Mouse (Mus musculus) heart, postnatal 25 days (tissue): ENCODE results near the gene Asic2. TPM values are rescaled to one million over a fixed set of nuclear protein-coding genes. Genes with fewer than 3 reads are reported as not detected.

ENCODE experiments used
- DNase-seq: peaks from one replicate; pipeline ENCODE4 v3.0.0; 2022; ENCODE audit warnings: low spot score
- intact Hi-C: fragments of 180-260 bp; cut with DNase I; formaldehyde crosslinking; loops from one replicate; pipeline ENCODE4 v1.15.1; 2025
- total RNA-seq, 2 experiments: library from RNA; stranded (reverse); gene quantifications; 2 replicates each; pipeline ENCODE4 v1.2.3; 2021

Asic2 gene
- total RNA-seq, 2 experiments from 2014 or later = not detected

DNA sequence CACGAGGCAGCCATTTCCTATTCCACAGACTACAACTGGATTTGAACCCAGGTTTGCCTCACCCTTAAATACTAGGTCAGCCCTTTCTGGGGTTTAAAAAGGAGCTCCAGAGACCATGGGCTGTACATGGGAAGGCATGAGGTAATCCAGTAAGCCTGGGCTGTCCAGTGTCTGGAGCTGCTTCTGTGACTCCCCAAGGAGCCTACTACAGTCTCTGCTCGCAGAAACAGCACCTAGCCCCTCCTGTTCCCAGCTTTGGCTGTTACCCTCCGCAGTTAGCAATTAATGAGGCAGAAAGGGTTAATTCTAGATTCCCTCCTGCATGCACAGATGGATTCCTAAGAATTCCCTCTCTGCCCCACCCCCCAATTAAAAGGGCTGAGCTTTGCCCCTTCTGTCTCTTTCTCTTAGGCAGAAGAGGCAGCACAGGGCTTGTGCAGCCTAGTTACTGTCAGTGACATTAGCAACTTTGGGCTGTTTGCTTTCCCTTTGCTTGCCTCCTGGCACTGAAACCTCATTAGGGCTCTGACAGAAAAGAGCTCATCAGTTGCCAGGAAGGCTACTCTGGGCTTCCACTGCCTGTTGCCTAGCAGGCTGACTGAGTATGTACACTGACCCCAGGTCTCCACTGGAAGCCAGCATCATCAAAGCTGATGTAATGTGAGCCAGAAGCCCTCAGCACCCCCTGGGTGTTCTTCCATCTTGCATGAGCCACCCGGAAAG, 107.8 kb downstream of the Asic2 start, which contains the start of gene 5530401A14Rik:
TSS of gene 5530401A14Rik (plus strand) at position 424 of the 723 bp plus-strand sequence.
- intact Hi-C loops = no loop called here
- no peak for DNase-seq

DNA sequence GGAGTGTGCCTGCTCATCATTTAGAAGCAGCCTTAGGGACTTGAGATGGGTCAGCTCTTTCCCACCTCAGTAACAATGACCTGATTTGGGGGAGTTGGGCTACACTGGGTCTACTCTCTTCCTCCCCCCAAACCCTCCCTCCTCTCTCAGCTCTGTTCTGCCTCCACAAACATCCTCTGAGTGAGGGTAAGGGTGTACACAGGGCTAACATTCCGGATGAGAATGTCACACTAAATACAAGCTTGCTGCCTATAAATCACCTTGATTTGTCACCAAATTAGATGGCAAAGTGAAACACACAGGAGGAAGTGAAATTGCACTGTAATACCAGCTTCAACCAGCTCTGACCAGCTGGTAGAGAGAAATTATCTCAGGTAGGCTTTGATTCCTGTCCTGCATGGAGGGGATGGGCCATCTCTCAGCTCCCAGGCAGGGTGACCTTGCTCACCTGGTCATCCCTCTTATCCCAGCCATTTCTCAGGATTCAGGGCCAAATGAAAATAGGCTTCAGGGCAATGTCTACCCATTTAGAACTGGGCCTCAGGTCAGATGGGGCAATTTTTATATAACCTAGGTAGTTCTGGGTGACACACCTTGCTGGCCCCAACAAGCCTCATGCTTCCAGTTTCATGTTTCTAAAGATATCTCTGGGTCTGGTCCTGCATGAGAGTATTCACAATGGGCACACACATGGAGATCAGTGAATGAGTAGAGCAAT, 120.3 kb downstream of the Asic2 start:
- no peak for DNase-seq
- intact Hi-C loops = no loop called here

DNA sequence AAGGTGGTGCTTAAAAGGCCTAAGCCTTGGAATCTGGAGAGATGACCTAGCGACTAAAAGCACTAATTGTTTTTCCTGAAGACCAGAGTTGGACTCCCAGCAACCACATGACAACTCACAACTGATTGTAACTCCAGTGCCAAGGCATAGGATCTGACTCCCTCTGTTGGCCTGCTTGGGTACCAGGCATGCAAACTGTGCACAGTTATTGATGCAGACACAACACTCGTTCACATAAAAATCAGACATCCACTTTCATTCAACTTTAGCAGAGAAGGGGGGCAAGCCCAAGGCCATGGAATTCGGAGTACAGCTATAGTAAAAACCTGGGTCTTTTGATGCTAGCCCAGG, 122.6 kb downstream of the Asic2 start:
- no peak for DNase-seq
- intact Hi-C loops = no loop called here

DNA sequence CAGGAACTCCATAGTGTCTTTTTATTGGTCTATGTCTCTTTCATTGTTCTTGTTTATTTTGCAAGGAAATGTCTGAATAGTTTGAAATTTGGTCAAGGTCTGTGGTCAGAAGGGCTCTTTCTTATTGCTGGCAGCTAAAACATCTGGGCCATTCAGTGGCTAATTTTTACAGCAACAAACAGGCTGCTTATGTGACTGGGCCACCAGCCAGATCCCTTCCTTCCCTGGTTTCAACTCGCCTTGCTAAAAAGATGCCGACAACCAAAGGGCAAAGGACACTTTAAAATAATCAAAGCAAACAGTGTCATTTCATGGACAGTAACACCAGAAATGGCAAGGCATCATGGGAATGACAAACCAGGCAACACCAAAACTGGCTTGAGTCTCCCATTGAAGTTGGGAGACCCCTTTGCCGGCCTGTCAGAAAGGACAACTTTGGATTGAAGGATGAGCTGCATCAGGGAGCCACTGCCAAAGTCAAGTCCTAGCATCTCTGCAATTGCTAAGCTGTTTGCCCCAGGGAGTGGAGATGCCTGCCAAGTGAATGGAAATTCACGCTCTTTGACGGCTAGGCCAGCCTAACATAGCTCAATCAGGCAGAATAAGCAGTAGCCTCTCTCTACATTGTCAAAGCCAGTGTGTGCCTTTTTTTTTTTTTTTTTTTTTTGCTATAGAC, 123.1 kb downstream of the Asic2 start:
- no peak for DNase-seq
- intact Hi-C loops = no loop called here

DNA sequence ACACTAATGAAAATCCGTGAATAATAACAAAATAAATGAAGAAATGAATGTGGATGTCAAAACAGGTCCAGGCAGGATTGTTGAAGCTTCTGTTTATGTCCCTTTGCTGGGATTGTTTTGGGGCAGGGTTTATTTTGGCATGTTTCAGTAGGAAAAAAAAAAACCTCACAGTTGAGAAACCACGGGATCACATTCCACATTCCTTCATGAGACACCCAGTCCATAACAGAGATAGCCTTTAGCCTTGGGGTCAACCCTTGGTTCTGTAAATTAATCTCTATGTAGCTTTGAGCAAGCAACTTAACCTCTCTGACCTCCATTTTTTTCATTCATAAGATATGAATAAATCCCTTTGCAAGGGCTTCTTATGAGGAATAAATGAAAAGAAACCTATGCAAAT, 127.3 kb downstream of the Asic2 start:
- intact Hi-C loops = no loop called here
- DNase-seq = no peak

DNA sequence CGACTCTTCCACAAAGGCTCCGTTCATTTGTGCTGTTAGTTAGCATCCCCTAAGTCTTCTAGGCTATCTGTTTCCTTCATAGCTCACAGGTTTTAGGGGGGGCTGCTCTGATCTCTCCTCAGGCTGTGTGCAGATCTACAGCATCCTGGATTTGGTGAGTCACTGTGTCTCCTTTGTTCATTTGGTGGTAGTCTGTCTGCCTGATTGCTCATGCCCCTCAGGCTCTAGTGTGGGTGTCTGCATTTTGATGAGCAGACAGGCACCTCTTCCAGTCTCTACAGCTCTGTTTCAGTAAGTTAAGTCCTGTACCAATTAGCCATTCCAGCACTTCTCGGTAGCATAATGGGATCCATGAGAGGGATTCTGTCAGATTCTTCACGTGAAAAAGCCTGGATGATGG, 129.8 kb downstream of the Asic2 start:
- DNase-seq = no peak
- intact Hi-C loops = no loop called here

DNA sequence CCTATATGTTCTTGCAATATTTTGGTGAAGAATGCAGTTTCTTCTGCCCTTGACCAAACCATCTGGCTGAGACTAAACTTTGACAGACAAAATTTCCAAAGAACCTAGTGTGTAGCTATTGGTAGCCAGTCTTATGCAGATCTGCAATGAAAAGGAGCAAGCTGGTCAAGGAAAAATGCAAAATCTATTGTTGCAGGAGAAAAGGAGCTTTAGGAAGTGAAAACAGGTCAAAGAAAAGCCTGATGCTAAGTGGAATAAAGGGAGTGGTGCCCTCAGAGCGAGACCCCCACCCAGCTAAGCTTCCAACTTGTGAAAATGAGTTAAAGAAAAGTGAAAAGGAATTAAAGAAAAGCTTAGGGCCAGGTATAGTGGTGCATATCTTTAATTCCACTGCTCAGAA, 135.9 kb downstream of the Asic2 start:
- intact Hi-C loops = no loop called here
- no peak for DNase-seq

DNA sequence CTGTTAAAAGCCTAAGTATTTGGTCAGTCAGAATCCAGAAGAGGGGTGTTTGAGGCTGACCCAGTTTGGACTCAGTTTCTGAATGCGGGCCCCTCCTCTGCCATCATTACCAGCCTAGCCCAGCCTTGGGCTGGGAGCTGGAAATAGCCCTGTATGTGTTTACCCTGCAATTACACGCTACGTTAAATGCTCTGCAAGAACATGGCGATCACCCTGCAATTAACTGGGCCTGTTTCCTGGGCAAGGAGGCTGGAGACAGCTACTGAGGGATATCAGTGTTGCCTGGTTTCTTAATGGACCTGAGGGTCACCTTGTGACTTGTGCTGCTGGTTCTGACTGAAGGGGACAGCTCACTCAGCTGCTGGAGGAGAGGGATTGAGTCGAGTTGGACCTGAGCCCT, 151.7 kb downstream of the Asic2 start:
- intact Hi-C loops = no loop called here
- DNase-seq = no peak

DNA sequence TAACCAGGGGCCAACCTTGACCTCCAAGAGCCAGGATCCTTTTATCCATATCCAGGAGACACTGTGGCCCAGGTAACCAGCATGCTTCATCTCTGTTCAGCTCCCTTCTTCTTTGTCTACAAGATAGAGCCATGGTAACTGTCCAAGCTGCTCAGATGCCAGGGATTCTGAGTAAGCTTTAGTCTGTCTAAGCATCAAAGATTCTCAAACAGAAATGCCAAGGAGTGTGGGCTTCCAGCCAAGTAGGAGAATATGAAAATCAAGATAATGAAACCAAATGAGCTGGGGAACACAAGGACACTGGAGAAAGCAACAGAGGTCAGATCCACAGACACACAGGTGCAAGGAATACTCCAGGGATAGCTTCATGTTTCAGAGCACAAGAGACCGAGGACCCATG, 153.4 kb downstream of the Asic2 start:
- DNase-seq = no peak
- intact Hi-C loops = no loop called here

DNA sequence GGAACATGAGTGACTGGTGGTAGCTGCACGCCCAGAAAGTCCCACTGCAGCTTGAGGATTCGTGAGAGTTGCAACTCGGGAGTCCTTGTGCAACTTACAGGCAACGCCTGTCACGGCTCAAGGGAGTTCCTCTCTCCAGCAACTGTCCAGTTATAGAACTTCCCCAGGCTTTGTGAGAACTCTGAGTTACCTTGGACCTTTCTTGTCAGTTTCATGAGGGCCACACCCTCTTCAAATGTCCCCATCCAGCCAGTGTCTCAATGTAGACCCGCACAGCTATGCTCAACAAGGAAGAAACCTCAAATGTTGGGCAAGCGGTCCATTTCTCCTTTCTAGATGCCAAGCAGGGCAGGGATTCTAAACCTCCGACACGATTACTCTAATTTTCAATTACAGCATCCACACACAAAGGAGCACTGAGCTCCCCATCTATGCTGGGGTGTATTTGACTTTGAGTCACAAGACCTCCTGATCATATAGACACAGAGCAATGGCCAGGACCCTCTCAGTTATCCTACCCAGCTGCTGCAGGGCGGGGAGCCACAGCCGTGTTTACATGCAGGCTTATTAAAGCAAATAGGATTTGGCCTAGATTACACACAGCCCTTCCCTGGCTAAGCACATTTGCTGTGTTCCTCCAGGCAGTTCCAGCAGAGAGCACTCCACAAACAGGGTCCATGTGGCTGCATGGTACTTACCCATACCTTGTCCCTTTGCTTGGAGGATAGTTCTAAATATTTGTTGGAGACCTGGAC, 161.2 kb downstream of the Asic2 start:
- intact Hi-C loops = no loop called here

DNA sequence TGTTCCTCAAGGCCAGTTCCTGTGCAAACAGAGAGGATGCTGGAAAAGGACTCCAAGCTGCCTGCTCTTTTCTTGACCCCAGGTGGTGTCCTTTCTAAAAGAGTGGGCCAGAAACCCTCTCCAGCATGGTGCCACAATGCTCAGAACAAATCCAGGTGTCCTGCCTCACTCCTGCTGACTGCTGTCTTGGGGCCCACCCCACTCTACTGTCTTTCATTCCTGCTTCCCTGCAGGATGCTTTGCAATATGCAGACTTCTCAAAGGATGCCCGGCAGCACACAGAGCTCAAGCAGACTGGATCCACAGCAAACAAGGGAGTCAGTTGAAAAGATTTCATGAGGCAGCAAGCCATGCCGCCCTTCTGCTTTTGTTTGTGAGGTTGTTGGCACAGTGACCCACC, 164.7 kb downstream of the Asic2 start:
- intact Hi-C loops = no loop called here
- DNase-seq = no peak

More for the DNA sequence above, 161.2 kb downstream of the Asic2 start:
- DNase-seq = no peak

DNA sequence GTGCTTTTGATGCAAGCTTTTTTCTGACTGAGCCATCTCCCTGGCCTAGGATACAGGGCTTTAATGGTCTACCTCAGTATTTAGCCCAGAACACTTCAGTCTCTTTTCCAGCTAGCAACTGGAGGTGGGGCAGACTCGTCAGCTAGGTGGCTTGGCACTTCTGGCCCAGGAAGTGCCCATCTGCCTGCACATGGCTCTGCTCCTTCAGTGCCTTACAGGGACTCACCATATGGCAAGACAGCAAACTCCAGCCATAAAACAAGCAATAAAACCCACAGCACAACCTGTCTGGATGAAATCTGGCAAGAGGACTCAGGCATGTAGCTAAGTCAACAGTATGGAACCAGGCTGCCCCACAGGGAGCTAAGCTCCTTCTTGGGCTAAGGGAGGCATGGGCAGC, 165.6 kb downstream of the Asic2 start:
- no peak for DNase-seq
- intact Hi-C loops = no loop called here

DNA sequence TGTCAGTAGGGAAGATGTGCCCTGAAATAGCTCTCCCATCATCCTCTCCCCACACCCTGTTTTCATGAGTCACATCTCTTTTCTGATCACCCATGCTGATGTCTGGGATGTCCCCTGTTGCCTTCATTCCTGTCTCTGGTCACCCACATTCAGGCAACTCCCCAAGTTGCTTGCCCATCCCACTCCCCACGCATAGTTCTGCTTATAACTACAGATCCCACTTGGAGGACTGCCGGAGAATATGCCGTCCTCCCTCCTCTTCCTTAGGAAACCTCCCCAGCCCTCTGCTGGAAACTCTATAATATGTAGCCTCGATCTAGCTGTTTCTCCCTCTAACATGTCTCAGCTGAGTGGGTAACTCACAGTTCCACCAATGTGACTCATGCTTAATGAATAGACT, 167.4 kb downstream of the Asic2 start:
- DNase-seq = no peak
- intact Hi-C loops = no loop called here

DNA sequence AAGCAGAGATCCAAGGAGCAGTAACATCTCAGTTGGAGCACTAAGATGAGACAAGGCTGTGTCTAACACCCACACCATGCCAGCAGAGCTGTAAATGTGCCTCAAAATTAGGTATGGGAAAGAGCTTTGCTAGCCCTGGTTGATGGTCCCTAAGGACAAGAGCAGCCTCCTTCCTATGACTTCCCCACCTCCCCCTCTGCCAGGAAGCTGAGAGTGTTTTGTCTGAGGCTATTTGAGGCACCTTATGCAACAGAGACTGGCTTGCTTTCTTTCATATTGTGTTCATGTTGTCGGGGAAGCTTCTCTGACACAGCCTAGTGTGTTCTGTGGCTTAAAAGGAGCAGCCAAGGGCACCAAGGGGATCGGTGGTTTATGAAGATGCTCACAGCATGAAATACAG, 174.7 kb downstream of the Asic2 start:
- intact Hi-C loops = no loop called here
- no peak for DNase-seq

DNA sequence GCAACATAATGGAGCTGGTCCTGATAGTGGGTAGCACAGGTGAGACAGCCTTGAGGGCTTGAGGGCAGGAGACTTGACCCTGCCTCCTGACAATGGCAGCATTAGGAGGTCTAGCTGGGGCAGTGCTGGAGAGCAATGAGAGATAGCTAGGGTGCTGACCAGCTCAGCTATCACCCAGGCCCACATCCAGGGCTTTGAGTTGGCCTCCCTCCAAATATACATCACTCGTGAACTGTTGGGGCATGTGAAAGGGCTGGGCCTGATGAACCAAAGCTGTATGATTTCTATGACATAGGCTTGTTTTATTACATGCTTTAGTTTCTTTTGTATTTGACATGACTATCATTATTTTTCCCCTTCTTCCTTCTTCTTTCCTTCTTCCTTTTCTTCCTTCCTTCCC, 176.7 kb downstream of the Asic2 start:
- no peak for DNase-seq
- intact Hi-C loops = no loop called here

DNA sequence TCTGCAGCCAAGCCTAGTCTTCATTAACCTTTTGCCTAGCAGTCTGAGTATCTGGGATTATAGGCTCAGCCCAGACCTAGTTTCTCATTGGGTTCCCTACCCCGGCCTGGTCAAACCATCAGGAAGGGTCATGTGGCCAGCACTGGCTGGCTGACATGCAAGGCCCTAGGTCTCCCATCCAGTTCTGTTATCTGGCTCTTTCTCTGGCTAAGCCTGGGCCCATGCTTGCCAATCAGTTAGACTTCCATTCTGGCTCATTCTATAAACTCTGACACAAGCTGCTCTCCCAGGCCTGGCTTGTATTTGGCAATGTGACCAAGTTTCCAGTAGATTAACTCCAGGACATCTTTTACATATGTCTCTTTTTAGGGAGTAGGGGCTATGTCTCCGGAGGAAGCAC, 187.7 kb downstream of the Asic2 start:
- intact Hi-C loops = no loop called here
- DNase-seq = peak; percentile 40

DNA sequence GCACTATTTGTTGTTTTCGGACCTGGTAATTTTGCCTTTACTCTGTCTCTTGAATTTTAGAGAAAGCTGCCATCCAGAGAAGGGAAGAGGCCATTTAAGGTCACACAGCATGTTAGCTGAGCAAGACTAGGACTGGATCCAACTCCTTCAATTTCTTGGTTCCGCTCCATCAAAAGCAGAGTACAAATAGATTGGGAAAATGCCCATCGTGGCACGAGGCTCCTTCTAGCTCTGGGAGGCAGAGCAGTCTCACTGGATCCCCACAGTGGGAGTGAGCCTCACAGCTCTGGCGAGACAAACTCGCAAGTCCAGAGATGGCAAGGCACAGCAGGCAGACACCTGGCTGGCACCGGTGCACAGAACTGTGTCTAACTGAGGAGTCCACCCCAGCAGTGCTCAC, 188.4 kb downstream of the Asic2 start:
- DNase-seq = peak; percentile 37

DNA sequence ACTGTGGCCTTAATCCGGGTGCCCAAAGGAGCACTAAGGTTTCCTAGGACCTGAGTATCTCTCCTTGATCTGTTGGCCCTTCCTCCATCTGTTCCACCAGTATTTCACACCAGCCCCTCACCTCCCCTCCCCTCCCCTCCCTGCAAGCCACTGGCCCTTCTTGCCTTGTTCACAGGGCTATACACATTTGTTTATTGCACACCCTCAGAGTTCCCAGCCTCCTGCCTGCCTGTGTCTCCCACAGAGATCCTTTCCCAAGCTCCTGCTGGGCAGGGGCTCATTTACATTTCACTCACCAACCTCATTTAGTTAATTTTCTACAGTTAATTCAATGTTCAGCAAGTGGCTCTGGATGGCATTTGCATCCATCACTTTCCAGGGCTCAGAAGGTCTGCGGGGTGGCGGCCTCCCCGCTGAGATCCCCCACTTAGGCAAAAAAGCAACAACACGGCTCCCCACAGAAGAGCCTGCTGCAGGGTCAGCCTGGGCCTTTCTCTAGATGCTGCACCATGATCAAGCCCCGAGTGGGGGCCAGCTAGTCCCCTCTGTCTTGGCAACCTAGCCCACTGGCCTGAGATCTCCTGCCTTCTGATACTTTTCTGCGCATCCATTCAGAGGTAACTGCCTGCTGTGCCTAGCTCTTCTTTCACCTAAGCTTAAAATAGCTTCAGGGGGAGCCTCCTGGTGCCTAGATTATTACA, 196.9 kb downstream of the Asic2 start:
- no peak for DNase-seq
- intact Hi-C loops = no loop called here

More for the DNA sequence above, 188.4 kb downstream of the Asic2 start:
- intact Hi-C loops = no loop called here

DNA sequence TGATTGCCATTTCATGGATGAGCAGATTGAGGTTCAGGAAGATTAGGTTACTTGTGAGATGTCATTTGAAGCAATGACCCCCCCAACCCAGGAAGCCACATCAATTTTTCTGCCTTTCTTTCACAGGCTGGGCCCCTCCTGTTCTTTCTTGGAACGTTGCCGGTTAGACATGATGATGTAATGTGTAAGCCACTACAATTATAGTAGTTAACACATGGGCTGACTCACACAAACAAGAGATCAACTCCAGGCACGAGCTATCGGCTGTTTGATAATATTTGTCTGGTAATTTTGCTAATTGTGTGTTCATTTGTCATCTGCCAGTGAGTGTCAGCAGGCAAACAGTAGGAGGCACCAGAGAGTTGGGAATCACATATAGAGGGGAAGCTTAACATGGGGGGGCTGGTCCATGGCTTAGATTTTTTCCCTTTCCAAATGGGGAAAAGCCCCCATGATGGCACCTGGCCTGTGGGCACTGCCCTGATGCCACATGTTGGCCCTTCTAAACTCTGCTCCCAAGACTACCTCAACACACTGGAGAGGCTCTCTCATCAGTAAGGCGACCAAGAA, 198.5 kb downstream of the Asic2 start:
- no peak for DNase-seq
- intact Hi-C loops = loop anchor here (10.0 kb wide), 1 partner anchor 135 kb away; no protein-coding TSS in a partner anchor
